Mouse (Mus musculus): Measurements from ENCODE around the gene 4930579F01Rik.

The 4930579F01Rik gene

GRCm38 (mm10) chr3:138225331-138225730, 31.7 kb upstream of the 4930579F01Rik start:
- no peak for TF ChIP-seq GATA4 (IDR thresholded peaks at IDR 0.05; ENCODE audit: insufficient replicate concordance, low read length)

GRCm38 (mm10) chr3:138224363-138224954, 30.8 kb upstream of the 4930579F01Rik start:
- no peak for TF ChIP-seq GATA4 (IDR thresholded peaks at IDR 0.05; ENCODE audit: insufficient replicate concordance, low read length)

DNA sequence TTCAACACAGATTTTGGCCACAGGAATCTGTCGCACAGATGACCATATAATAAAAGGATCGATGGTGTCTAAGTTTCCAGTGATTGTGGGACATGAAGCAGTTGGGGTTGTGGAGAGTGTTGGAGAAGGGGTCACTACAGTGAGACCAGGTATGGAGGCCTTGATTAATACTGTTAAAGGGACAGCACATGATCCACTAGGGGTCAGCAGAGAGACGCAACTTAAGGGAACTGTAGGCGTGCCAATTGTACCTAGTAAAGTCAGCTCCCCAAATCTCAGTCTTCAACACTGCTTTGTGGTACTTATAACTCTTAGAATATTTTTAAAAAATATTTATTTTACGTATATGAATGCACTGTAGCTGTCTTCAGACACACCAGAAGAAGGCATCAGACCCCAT, 29.3 kb upstream of the 4930579F01Rik start:
- no peak for TF ChIP-seq GATA4 (IDR thresholded peaks at IDR 0.05; ENCODE audit: insufficient replicate concordance, low read length)

- TF ChIP-seq GATA4 (IDR thresholded peaks at IDR 0.05; ENCODE audit: insufficient replicate concordance, low read length), result no peak
Observed at GRCm38 (mm10) chr3:138222511-138222910, 28.9 kb upstream of the 4930579F01Rik start.

DNA sequence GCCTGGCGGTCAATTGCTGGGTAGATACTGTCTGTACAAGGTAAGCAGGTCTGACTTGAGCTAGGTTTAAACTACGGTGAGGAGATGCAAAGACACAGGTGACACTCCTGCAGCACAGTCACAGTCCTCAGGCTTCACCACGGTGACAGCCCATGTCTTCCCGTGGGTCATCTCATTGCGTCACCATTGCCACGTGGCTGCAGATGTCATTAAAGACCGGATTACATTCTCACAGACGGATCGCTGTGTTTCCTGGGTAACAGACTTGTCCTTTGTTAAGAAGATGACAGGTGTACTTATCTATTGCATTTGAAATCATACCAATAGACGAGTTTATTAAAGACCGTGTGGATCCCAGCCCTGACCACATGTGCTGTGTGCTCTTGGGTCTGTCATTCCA, 27.5 kb upstream of the 4930579F01Rik start:
- TF ChIP-seq GATA4 (IDR thresholded peaks at IDR 0.05; ENCODE audit: insufficient replicate concordance, low read length), result no peak

DNA sequence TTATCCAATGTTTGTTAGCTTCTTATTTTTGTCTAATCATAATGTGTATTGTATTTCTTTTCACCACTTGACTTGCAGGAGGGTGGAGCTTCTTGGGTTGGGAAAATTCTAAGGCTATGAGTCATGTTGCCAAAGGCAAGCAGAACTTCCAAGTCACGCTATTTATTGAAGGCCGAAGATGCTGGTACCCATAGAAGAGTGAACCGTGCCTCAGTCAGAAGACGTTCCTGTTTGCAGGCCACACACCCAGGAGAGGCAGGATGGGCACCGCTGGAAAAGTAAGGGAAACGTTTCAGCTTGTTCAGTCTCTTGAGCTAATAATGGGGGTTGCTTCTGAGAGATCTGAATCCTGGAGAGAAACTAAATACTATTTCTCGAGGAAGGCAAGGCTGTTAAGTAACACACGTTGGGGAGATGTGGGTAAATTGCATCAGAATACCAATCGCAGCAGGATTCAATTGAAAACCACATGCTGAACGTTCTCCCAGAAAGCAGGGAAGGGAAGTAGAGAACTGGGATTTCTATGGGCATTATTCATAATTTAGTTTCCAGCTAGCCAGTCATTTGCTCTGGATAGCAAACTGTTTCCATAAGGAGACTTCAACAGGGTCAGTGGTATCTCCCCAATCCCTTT, 24.1 kb upstream of the 4930579F01Rik start, which contains the start of gene Adh7:
Adh7 (plus strand) TSS at position 130 of the 634 bp plus-strand sequence.
- TF ChIP-seq GATA4 (IDR thresholded peaks at IDR 0.05; ENCODE audit: insufficient replicate concordance, low read length), result no peak

DNA sequence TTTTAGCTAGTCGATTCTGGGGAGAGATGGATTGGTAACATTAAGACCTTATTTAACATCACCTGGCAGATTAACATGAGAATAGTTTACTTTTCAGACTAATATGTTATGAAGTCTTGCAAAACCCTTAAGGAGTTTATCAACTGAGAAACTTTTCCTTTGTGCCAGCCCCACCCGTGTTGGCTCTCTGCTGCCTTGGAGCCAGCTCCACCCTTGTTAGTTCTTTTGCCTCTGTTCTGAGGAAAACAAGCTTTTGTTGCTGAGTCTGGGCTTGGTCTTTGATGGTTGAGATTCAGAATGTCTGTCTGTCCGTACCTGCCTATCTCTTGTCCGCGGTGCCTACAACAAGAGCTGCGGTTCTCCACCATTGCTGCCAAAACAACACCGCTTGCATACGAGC, 22.5 kb upstream of the 4930579F01Rik start:
- no peak for TF ChIP-seq GATA4 (IDR thresholded peaks at IDR 0.05; ENCODE audit: insufficient replicate concordance, low read length)

GRCm38 (mm10) chr3:138215395-138215989, 21.9 kb upstream of the 4930579F01Rik start:
- no peak for TF ChIP-seq GATA4 (IDR thresholded peaks at IDR 0.05; ENCODE audit: insufficient replicate concordance, low read length)

GRCm38 (mm10) chr3:138212431-138212951, 18.9 kb upstream of the 4930579F01Rik start:
- TF ChIP-seq GATA4 (IDR thresholded peaks at IDR 0.05; ENCODE audit: insufficient replicate concordance, low read length), result no peak

DNA sequence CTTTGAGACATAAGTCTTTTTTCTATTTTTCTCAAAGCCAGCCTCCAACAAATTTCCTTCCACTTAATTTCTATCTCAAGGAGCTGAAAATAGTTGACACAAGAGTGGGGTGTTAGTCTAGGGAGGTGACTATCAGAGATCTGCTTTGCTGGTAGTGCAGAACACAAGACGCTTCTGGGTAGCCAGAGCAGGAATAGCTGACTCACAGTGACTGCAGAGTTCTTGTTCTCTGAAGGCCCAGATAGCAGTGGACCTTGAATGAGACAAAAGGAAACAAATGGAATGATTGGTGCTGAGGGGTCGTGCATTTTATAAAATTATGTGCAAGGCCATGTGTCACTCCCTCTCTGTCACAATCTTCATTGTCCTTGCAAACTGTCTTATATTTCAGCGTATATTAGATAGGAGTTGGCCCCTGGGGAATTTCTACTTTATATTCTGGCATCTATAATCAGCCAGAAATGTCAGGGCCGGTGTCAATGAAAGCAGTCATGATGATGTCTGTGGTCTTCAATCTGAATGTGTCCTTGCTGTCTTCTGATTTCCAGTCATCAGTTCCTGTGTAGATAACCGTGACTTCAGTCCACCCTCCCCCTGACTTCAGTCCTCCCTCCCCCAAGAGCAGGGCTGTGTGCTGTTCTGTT, 16.9 kb upstream of the 4930579F01Rik start:
- TF ChIP-seq GATA4 (IDR thresholded peaks at IDR 0.05; ENCODE audit: insufficient replicate concordance, low read length), result no peak

- no peak for TF ChIP-seq GATA4 (IDR thresholded peaks at IDR 0.05; ENCODE audit: insufficient replicate concordance, low read length)
Observed at GRCm38 (mm10) chr3:138208821-138209220, 15.2 kb upstream of the 4930579F01Rik start.

GRCm38 (mm10) chr3:138198722-138199068, 5.1 kb upstream of the 4930579F01Rik start:
- no peak for TF ChIP-seq GATA4 (IDR thresholded peaks at IDR 0.05; ENCODE audit: insufficient replicate concordance, low read length)

DNA sequence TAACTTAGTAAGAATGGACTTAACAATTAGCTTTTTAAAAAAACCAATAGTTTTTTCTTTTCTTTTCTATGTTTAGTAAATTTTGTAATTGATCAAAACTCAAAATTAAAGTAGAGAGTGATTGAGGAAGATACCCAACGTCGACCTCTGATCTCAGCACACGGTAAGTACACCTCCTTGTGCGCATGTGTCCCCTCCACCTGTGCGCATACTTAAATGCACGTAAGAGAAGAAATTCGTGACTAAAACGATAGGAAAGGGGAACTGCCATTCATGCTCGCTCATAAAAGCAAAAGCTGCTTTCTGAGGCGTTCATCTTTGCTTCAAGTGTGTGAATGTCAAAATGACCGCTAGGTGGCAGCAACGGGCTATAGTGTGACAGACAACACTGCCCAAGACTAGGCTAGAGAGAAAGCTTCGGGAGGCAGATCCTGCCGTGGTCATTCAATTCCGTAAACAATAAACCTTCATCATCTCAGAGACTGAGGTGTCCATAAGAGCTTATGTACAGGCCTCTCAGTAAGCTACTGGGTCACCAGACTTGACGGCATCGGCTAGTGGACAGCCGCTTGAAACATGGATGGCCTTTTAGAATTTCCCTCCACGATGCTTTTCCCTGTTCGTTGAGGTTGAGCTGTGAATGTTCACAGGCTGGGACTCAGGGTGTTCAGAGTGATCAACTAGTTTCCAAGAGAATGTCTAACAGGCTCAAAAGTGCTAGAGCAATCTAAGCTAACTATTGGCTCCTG, 4.5 kb upstream of the 4930579F01Rik start:
- no peak for TF ChIP-seq GATA4 (IDR thresholded peaks at IDR 0.05; ENCODE audit: insufficient replicate concordance, low read length)

DNA sequence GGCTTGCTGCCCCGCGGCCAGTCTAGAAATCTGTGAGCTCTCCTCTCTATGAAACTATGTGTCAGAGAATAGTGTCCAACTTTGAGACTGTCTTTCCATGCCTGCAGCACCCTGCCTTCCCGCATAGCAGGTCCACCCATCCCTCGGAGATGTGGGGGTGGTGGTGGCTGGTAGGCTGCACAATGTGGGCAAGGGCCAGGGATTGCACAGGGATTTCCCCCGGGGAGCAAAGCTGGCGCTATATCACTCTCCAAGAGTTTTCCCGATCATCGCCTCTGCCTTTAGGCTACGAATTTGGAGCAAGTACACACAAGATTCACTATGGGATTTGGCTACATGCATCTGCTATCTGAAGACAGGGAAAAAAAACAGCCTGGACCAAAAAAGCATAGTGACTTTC, 3.9 kb upstream of the 4930579F01Rik start:
- no peak for TF ChIP-seq GATA4 (IDR thresholded peaks at IDR 0.05; ENCODE audit: insufficient replicate concordance, low read length)

- no peak for TF ChIP-seq GATA4 (IDR thresholded peaks at IDR 0.05; ENCODE audit: insufficient replicate concordance, low read length)
Observed at GRCm38 (mm10) chr3:138197093-138197492, 3.5 kb upstream of the 4930579F01Rik start.
